Mouse (Mus musculus) liver, postnatal 0 days (tissue): ENCODE measurements around the gene Gm20708.

Experiments used
- CTCF ChIP-seq: sonication (generic); IDR thresholded peaks from 2 replicates; pipeline ENCODE4 v1.5.1; 2016; ENCODE audit warnings: antibody characterized with exemption, low read depth
- EP300 ChIP-seq: IDR thresholded peaks from 2 replicates; pipeline ENCODE4 v1.6.1; 2016; ENCODE audit warnings: antibody characterized with exemption, low read depth, mild to moderate bottlenecking

DNA sequence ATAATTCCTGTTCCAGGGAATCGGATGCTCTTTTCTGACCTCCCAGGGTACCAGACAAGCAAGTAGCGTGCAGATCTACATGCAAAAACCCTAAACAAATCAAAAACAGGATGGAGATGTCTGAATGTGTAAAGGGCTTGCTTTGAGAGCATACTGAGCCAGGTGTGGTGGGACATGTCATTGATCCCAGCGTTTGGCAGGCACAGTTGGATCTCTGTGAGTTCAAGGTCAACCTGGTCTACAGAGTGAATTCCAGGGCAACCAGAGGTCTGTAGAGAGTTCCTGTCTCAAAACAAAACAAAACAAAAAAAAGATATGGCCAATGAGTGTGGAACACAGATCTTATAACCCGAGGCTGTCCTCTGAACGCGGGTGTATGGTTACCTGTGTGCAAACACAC, 13.9 kb downstream of the Gm20708 start:
- TF ChIP-seq CTCF (no peak), EP300 (no peak)
